Mouse (Mus musculus) cerebellum, adult 9-11 months (tissue): Measurements from ENCODE around the gene Rpap1.

Experiments used
- DNase-seq: peaks from one replicate; pipeline ENCODE4 v3.0.0; 2022

Rpap1 gene

GRCm38 (mm10) chr2:119798246-119798927 lies 11.1 kb upstream of the Rpap1 start:
- DNase-seq: peak; percentile 69

DNA sequence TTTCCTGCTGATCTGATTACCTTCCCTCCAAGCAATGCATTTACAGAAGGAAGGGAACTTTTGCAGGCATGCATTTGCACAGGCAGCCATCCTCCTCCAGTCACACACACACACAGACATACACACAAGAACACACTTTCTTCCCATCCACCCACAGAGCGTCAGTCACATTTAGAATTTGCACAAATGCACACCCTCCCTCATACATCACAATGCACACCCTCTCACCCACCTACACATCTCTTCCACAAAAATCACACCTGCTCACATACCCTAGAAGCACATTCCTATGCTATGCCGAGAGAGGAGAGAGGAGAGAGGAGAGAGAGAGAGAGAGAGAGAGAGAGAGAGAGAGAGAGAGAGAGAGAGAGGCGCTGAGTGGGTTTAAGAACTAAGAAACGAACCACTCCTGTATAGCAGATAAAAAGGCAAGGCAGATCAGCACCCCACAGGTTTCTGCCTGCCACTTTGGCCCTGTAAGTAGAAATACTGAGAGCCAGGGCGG lies 10.0 kb upstream of the Rpap1 start, which contains the start of gene Tyro3:
Tyro3 (plus strand) TSS at position 455 of the 505 bp plus-strand sequence.
- no peak for DNase-seq

- DNase-seq: no peak
Measured at GRCm38 (mm10) chr2:119789996-119790395, 2.7 kb upstream of the Rpap1 start.

- DNase-seq: no peak
Measured at GRCm38 (mm10) chr2:119767246-119767645, 20.1 kb downstream of the Rpap1 start.

DNA sequence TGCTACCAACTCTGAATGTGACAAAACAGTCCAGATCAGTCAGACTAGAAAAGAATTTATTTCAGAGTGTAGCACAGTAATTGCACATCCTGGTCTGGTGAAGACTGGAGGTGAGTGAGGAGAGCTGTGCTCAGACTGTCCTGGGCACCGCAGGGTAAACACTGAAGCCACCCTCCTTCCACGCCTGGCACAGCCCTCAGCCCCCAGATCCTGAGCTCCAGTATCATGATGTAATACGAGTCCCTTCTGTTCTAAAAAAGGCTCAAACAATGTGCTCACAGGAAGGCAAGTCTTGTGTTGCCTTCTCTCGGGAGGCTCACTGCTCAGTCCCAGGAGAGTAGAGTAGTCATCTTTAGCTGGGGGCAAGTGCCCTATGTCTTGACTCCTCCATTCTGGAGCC lies 23.4 kb downstream of the Rpap1 start:
- DNase-seq: no peak

- no peak for DNase-seq
Measured at GRCm38 (mm10) chr2:119762276-119762675, 25.1 kb downstream of the Rpap1 start.

- no peak for DNase-seq
Measured at GRCm38 (mm10) chr2:119760251-119760650, 27.1 kb downstream of the Rpap1 start, which contains the start of gene Ltk. Ltk (minus strand) TSS chr2:119760431.

- DNase-seq: no peak
Measured at GRCm38 (mm10) chr2:119758844-119759835, 28.2 kb downstream of the Rpap1 start.

- DNase-seq: peak; percentile 47
Measured at GRCm38 (mm10) chr2:119758101-119758843, 29.1 kb downstream of the Rpap1 start.

DNA sequence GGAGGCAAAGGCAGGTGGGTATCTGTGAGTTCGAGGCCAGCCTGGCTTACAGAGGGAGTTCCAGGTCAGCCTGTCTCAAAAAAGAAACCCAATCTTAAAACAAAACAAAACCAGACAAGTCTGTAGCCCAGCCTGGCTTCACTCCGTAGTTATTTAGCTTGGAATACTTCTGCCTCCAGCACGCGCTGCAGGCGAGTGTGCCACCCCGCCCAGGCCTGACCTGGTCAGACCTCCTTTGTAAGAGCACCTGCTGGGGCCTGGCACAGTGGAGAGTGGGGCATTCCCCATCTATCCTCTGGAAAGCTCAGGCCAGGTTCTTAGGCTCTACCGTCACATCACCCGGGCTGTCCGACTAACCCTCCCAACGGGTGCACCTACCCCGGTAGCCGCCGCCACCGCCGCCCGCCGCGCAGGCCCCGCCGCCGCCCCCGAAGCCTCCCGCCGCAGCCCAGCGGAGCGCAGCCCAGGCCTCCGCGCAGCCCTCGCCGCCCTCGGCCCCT lies 29.7 kb downstream of the Rpap1 start:
- peak; percentile 35 for DNase-seq

- DNase-seq: no peak
Measured at GRCm38 (mm10) chr2:119749260-119749659, 38.1 kb downstream of the Rpap1 start.

GRCm38 (mm10) chr2:119747554-119747953 lies 39.8 kb downstream of the Rpap1 start:
- no peak for DNase-seq

DNA sequence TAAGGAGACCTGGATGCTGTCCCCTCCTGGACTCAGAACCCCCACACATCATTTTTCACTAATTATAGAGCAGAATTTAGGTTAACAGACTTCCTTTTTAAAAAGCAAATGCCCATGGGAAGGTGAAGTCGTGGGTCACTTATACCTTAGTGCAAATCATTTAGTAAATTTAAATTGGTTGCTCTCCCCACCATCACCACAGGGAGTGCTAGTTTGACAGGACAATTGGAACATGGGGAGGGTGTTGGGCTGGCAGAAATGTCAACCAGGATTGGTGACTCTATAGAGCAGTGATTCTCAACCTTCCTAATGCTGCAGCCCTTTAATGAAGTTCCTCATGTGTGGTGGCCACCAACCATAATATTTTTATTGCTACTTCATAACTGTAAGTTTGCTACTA lies 42.1 kb downstream of the Rpap1 start:
- no peak for DNase-seq

DNA sequence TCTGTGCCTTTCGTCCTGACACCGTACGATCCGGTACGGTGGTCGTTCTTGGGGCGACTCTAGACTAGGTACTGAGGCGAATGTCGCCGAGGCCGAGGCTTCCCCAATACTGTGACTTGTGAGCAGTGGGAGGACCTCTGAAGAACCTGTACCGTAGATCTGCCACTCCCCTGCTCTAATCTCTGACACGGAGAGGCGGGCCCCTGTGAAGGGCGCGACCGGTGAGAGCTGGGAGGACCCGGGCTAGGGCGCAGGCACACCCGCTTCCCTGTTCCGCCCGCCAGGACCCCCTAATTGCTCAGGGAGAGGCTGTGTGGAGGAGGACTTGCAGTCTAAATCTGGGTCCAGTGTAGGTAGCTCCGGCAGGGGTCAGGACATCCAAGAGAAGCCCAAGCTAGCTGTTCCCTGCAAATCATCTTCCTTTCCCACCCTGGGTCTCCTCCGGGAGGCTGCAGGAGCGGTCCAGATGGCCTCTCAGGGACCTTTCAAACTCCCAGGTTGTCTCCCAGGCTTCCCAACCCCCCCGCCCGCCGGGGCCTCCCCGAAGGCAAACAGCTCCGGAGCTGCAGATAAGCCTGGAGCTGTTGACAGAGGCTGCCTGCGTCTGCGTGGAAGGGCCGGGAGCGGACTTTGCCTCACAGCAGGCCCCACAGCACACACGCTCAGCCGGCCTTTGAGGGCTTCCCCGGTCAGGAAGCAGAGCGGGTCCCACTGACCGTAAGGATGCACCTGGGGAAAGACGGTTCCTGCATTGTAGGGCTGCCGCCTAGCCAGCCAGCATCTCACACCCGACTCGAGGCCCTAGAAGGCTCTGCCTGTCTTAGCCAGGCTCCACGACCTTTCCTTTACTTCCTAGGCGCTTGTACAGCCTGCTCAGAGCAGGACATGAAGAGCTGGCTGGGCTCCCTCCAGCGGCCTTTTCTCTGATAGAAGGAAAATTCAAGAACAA lies 42.9 kb downstream of the Rpap1 start:
- DNase-seq: no peak

DNA sequence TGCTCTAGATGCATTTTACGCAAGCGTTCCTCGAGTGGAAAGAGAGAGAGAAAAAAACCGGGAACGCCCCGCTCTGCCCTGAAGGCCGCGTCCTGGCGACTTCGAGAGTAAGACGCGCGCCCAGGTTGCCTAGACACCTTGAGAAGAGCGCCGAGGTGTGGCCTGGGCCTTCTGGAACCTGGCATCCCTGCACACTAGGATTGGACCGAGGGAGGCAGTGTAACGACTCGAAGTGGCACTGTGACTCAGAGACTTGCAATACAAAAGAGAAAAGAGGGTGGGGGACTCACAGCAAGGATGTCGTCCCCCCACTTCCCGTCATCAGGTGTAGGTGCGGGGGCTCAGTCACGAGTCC lies 43.6 kb downstream of the Rpap1 start:
- DNase-seq: no peak

- DNase-seq: no peak
Measured at GRCm38 (mm10) chr2:119743176-119743807, 44.0 kb downstream of the Rpap1 start.

GRCm38 (mm10) chr2:119742461-119743175 lies 44.7 kb downstream of the Rpap1 start:
- no peak for DNase-seq

GRCm38 (mm10) chr2:119741581-119742411 lies 45.5 kb downstream of the Rpap1 start, which contains the start of gene Itpka:
Itpka (plus strand) TSS chr2:119742337.
- DNase-seq: no peak

GRCm38 (mm10) chr2:119740567-119740966 lies 46.8 kb downstream of the Rpap1 start:
- DNase-seq: no peak
